Mouse (Mus musculus) heart, adult 11 months (tissue): ENCODE measurements around the gene Fam120a.

Experiments
- DNase-seq: peaks from one replicate; pipeline ENCODE4 v3.0.0; 2022

The Fam120a gene

DNA sequence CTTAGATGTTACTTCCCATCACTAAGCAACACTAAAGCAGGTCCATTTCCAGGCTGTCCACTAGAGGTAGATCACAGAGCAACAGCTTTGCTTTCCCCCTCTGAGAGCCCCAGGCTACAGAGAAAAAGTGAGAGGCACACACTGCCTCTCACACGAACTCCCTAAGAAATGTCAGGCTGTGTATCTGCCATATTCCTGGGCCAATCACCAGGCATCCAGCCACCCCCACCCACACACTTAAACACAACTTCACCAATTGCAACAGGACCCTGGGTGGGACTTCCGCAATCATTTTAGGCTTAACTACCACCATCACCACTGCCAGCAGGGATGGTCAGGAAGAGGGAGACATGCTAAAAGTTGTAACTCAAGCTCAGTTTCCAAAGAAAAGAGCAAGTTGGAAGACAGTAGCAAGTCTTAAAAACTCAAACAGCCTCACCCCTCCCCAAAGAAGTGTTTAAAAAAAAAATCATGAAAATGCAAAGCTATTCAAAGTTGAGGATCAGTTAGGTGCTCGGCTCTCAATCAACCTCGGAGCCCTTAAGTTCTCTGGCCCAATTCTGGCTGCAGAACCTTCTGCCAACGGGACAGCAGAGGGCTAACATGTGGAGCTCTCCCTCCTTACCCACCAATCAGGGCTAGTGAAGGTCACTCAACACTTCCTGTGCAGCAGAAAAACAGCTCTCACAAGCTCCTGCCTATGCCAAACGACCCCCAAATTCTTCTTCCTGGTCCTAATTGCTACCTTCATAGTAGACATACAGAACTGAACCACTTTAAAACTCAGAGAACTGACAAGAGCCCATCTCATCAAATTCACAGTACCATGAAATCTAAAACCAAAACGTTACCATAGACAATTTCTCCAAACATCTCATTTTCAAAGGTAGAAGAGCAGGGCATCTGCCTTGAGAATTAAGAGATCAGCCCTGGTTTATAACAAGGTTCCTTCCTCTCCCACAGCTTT, 2.0 kb downstream of the Fam120a start:
- peak; percentile 99 for DNase-seq

GRCm38 (mm10) chr13:48964850-48965249, 3.0 kb downstream of the Fam120a start:
- DNase-seq, result peak; percentile 87

DNA sequence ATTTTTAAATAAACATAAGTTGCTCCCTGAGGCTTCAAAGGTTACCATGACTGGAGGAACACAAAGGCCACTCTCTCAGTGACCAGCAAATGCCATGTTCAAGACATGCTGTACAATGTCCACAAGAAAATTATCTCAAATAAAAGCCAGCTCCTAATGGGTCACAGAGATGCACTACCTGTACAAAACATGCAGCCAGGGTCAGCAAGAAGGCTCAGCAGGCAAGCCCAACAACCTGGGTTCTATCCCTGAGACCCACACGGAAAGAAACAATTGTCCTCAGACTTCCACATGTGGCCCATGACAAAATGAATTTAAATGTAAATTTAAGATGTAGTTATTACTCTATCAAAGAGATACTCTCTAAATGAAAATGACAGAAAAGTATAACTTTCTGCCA, 4.7 kb downstream of the Fam120a start:
- peak; percentile 70 for DNase-seq

DNA sequence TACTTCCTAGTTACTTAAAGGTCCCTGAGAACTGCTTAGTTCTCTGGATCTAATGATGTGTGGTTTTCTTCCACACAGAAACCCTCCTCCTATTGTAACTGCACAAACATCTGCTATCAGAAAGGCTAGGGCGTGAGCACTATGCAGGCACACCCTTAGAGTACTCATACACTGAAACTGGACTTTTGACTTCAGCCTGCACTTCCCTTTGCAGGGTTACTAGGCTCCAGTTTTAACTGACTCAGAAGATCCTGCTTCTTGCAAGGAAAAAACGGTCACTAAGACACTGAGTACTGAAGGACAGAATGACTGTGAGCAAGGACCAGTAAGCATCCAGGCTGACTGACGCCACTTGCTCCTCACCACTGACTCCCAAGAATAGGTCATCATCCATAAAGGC, 5.3 kb downstream of the Fam120a start:
- DNase-seq, result peak; percentile 92

GRCm38 (mm10) chr13:48958608-48959007, 9.2 kb downstream of the Fam120a start:
- no peak for DNase-seq

DNA sequence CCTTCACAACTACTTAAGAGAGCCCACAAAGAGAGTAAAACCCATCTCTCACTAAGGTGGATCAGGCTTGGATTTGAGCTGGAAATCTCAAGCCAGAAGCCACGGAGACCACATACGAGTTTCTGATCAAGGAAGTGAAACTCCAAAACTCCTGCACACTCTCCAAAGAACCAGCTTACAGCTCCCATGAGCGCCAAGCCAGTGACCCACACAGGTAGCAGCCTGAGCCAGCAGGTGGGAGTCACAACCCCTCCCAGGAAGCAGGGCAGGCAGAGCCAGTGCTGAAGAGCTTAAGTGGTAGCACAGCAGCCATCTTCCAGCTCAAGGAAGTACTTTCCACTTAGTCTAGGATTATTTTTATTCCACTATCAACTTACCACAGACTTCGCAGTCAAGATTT, 13.0 kb downstream of the Fam120a start:
- DNase-seq, result peak; percentile 83

- DNase-seq, result peak; percentile 83
Observed at GRCm38 (mm10) chr13:48950600-48951241, 17.1 kb downstream of the Fam120a start.

DNA sequence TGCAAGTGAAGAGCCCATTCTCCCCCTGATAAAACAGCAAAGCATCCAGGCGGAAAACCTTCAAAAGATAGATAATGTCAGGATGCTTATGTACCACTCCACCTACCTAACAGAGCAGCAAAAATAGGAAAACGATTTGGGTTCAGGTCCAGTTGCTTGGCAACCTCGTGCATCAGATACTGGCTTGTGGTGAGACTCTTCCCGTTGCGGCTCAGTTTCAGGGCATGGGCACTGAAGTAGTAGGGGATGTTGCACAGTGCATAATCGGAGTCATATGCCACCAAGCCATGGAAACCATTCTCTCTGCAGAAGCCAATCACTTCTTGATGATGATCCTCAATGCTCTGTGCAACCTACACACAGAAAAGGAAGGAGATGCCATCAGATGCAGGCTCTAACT, 18.9 kb downstream of the Fam120a start:
- DNase-seq, result peak; percentile 74

DNA sequence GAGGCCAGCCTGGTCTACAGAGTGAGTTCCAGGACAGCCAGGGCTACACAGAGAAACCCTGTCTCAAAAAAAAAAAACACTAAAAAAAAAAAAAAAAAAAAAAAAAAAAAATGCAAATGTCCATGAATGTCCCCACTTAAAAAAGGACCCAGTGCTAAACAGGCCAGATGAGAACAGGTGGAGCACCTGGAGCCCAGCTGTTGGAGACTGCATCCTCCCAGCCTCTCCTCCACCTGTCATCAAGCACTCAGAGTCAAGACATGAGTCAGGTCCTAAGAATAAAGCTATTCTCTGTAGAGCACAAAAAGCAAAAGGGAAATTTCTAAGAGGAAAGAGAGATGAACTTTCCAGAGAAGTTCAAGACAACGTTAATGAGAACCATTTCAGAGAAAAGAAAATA, 23.2 kb downstream of the Fam120a start:
- no peak for DNase-seq

DNA sequence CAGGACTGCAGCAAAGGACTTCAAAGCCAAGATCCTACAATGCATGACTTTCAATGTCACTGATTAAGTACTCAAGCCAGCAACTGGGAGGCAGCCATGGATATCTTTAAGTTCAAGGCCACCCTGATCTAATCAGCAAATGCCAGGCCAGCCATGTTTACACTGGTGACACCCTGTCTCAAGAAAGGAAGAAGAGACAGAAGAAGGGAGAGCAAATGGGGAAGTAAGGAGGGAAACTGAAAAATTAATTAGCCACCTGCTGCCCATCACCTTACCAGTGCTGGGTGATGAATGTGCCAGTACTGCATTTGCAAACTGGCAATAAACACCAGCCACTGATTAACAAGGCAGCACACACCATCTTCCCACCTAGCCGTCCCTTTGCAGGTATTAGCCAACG, 25.3 kb downstream of the Fam120a start:
- peak; percentile 74 for DNase-seq

GRCm38 (mm10) chr13:48941773-48942172, 26.0 kb downstream of the Fam120a start:
- DNase-seq, result peak; percentile 51

DNA sequence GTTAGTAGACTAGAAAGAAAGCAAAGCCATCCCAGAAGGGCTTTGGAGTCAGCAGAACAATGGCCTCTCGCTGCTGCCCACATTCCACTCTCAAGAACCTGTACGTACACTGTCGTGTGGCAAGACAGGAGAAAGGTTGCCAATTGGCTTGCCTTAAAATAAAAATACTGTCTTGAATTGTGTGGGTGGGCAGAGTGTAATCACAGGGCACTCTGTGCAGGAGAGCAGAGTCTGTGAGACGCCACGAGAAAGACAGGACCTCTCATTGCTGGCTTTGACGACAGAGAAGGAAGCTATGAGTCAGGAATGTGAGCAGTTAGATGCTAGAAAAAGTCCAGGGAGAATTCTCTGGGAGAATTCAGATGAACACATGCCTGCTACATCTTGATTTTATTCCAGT, 33.2 kb downstream of the Fam120a start:
- peak; percentile 72 for DNase-seq

GRCm38 (mm10) chr13:48932692-48933091, 35.1 kb downstream of the Fam120a start:
- DNase-seq, result no peak

GRCm38 (mm10) chr13:48931687-48932086, 36.1 kb downstream of the Fam120a start:
- DNase-seq, result no peak

DNA sequence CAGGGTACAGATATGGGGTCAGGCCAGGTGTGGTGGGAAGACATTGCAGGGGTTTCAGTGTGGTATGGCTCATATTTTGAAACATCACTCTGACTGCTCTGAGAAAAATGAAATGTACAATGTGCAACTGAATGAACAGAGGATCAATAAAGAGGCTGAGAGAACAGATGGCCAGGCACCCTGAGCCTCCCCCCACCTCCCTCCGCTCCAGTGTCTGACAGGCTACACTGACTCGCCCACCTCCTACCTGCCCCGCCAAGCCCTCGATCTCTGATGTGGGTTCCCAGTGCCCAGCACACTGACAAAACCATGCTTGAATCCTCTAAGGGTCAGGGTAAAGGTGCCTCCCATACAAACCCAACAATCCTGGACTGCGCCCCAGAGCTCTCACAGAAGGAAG, 36.6 kb downstream of the Fam120a start:
- no peak for DNase-seq

DNA sequence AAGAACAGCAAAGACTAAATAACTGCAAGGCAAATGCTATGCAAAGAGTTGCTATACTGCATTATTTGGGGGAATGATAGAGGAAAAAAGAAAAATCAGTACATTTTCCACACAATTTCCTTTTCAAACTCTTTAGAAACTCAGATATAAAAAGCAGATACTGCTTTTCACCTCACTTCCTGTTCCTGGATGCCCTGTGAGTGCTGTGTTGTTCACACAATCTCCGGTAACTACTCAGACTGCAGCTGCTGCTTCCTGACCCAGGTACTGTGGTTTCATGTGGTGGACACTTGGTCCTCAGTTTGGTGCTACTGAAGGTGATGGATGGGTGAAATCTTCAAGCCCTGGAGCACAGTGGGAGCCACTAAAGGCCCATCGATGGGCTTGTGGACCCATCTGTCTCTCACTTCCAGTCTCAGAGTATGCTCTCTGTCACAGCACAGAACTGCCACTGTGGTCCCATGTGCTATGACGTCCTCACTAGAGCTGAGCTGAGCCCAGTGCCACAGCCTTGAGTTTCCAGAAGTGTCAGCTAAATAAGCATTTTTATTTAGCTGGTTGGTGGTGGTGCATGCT, 38.2 kb downstream of the Fam120a start:
- DNase-seq, result no peak

DNA sequence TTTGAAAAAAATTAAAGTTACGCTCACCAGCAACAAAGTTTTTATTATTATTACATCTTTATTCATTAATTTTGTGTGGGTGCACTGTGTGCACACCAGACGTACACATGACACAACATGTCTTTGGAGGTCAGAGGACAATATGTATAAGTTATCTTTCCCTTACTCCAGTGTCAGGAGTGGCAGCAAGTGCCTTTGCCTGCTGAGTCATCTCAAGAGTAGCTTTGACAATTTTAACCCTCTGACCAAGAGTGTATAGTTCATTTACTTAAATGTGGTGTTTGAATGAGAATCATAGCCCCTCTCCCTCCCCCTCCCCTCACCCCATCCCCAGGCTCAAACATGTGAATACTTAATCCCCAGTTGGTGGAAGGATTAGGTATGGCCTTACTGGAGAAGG, 40.2 kb downstream of the Fam120a start:
- no peak for DNase-seq

DNA sequence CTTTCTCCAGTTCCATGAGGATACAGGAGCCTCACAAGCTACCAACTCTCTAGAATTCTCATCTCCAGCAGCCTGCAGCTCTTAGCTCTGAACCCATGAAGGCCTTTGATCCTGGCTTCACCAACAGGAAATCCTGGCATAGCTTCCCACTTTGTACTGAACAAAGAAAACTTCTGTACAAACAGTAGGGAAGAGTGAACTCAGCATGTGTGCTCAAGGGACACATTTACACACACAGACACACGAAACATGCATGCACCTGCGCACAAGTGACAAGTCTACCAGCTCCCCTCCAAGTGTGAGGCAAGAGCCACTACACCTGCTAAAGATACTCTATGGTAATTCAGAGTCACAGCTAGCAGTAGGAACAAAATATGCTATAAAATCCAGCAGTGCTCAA, 45.1 kb downstream of the Fam120a start:
- DNase-seq, result no peak

GRCm38 (mm10) chr13:48921256-48921655, 46.6 kb downstream of the Fam120a start:
- no peak for DNase-seq

GRCm38 (mm10) chr13:48919756-48920415, 47.9 kb downstream of the Fam120a start:
- DNase-seq, result no peak

DNA sequence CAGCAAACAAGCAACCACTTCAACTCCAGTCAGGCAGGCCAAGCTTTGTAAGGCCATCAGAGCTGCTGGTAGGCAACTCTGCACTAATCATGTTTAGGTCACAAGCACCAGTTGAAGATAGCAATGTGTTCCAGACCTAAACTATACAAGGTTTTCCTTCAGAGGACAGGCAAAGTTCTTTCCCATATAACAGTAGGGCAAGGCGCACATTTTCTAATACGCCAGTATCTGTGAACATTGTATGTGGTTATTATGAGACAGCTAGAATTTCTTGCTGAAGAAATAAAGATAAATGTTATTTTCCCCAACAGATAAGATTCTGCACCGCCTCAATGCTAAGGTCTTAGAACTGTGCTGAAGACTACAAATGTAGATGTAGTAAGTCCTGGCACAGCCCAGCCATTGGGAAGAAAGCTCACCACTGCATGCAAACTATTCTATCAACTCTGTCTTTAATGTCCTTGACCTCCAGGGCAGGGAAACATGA, 50.7 kb downstream of the Fam120a start:
- no peak for DNase-seq

DNA sequence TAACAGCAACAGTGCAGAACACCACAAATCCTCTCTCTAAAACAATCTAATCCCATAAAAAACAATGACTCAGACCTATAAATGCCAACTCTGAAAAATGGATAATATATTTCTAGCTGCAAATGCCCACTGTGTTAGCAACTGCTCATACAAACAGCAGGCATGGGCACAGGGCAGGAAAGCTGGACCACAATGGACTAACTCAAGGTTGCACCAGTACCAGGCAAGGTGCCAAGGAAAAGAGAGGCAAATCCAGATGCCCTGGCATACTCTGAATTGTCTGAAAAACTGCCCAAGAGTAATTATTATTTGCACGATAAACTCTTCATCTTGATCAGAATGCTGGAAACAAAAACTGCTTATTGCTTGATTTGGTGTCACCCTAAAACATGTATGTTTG, 54.1 kb downstream of the Fam120a start:
- DNase-seq, result no peak

DNA sequence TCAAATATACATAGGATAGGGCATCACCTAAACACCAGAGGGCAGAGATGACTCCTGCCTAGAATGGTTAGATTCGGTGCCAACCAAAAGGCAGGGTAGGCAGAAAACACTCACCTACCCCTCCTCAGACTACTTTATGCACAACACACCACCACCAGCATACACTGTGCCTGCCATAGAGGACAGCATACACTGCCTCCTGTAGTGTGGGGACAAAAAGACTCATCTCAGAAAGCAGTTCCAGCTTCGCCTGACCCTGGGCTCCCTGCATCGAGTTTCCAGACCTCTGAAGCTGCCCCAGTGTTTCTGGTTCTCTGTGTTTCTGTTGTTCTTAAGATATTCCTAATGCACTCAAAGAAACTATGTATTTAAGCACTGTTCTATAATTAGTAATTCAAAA, 54.7 kb downstream of the Fam120a start:
- DNase-seq, result no peak
